Mouse (Mus musculus) adrenal gland, adult 18-20 months (tissue): ENCODE data around the gene Slc18a3. TPM values are rescaled to one million over a fixed set of nuclear protein-coding genes. Genes with fewer than 3 reads are reported as not detected.

Experiments
- DNase-seq, 2 experiments: peaks; one replicate each; pipeline ENCODE4 v3.0.0; 2021 to 2022; ENCODE audit warnings: low spot score in 2 of 2
- total RNA-seq, 2 experiments: library from RNA; stranded (reverse); gene quantifications; 1 replicate in 1 of 2; 2 replicates in 1 of 2; pipeline ENCODE4 v1.2.3; 2021

Slc18a3 gene
- total RNA-seq, 2 experiments from 2014 or later, result not detected

- no peak for DNase-seq
Observed at GRCm38 (mm10) chr14:32463211-32464040, 1.2 kb downstream of the Slc18a3 start.

- no peak for DNase-seq
Observed at GRCm38 (mm10) chr14:32452552-32452951, 12.1 kb downstream of the Slc18a3 start.

GRCm38 (mm10) chr14:32446989-32447388, 17.7 kb downstream of the Slc18a3 start:
- DNase-seq, result no peak

- no peak for DNase-seq
Observed at GRCm38 (mm10) chr14:32443446-32443845, 21.2 kb downstream of the Slc18a3 start.

- DNase-seq, result no peak
Observed at GRCm38 (mm10) chr14:32439744-32440143, 24.9 kb downstream of the Slc18a3 start.

GRCm38 (mm10) chr14:32439316-32439715, 25.3 kb downstream of the Slc18a3 start:
- no peak for DNase-seq

- no peak for DNase-seq
Observed at GRCm38 (mm10) chr14:32437352-32437793, 27.3 kb downstream of the Slc18a3 start.

GRCm38 (mm10) chr14:32429030-32429602, 35.5 kb downstream of the Slc18a3 start:
- no peak for DNase-seq

GRCm38 (mm10) chr14:32423946-32424345, 40.7 kb downstream of the Slc18a3 start:
- no peak for DNase-seq

- no peak for DNase-seq
Observed at GRCm38 (mm10) chr14:32418747-32419146, 45.9 kb downstream of the Slc18a3 start.

Other genes starting within 250 kb of the Slc18a3 start
- 1 to 10 TPM; 9.3 to 9.9 TPM for gene Ogdhl, start 142.8 kb downstream of the Slc18a3 start, total RNA-seq
- not detected for gene 1700024G13Rik, start 76.5 kb downstream of the Slc18a3 start, total RNA-seq
- gene Chat, start 1.1 kb upstream of the Slc18a3 start, total RNA-seq, result not detected
- gene Ercc6, start 48.7 kb upstream of the Slc18a3 start, total RNA-seq, result 10 to 100 TPM; 12.2 to 13.5 TPM
- gene Prrxl1, start 134.6 kb upstream of the Slc18a3 start, total RNA-seq, result 1 to 10 TPM; 1.2 to 1.9 TPM
- under 1 TPM in 1 of 2 experiments, not detected in 1; 0.22 TPM for gene 3425401B19Rik, start 220.4 kb upstream of the Slc18a3 start, total RNA-seq